Mouse (Mus musculus) liver, embryonic 14.5 days (tissue): Measurements from ENCODE around the gene Mab21l3.

Experiments used
- CTCF ChIP-seq: IDR thresholded peaks from 2 replicates; pipeline ENCODE4 v1.5.1; 2016; ENCODE audit warnings: antibody characterized with exemption, low read depth, control low read depth
- EP300 ChIP-seq: IDR thresholded peaks from 2 replicates; pipeline ENCODE4 v1.6.1; 2016; ENCODE audit warnings: antibody characterized with exemption, low read depth

- no peak for TF ChIP-seq CTCF
- TF ChIP-seq EP300: no peak
Measured at GRCm38 (mm10) chr3:101824338-101824737, 24.4 kb downstream of the Mab21l3 start.
